Mouse (Mus musculus) heart, postnatal 4 days (tissue): Measurements from ENCODE around the gene Ddn. TPM values are rescaled to one million over a fixed set of nuclear protein-coding genes. Genes with fewer than 3 reads are reported as not detected.

Experiments
- DNase-seq: peaks from one replicate; pipeline ENCODE4 v3.0.0; 2021
- total RNA-seq, 2 experiments: library from RNA; stranded (reverse); gene quantifications; 2 replicates each; pipeline ENCODE4 v1.2.3; 2021

Gene Ddn
- total RNA-seq = 1 to 10 TPM in 1 of 2 experiments, under 1 TPM in 1; 0.93 to 1.2 TPM

DNA sequence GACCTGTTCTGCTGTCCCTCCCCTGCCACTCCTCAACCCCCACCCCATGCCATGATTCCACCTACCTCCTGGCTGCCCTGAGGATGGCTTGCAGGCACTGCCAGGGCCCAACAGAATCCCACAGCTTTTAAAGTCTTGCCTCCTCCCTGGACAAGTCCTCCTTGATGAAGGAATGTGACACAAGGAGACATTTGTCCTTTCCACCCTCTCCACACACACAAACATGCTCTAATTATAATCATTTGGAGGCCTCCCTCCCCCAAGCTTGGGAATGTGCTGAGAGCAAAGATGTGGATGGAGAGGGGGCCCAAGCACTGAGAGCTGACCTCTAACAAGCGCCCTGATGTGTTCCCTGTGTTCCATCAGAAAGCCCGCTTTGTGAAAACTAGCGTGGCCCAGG, at the start of gene Ddn:
Gene Ddn (minus strand): TSS at position 101 of the 400 bp plus-strand sequence.
- DNase-seq = no peak

DNA sequence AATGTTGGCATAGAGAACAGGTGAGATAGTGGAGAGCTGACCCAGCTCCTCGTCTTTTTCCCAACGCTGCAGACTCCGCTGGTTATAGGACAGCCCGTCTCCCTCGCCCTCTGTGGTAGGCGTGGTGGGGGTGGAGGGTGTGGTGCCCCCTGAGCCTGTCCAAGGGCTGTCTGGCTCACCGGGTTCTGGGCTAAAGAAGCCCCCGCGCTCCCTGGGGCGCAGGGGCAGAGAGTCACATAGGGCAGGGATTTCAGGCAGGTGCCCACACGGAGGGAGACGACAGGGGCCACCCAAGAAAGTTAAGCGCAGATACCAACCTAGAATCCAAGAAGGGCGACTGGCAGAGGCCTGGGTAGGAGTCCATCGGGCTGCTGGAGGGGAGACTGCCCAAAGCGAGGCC, 44.9 kb upstream of the Ddn start:
- DNase-seq = no peak

DNA sequence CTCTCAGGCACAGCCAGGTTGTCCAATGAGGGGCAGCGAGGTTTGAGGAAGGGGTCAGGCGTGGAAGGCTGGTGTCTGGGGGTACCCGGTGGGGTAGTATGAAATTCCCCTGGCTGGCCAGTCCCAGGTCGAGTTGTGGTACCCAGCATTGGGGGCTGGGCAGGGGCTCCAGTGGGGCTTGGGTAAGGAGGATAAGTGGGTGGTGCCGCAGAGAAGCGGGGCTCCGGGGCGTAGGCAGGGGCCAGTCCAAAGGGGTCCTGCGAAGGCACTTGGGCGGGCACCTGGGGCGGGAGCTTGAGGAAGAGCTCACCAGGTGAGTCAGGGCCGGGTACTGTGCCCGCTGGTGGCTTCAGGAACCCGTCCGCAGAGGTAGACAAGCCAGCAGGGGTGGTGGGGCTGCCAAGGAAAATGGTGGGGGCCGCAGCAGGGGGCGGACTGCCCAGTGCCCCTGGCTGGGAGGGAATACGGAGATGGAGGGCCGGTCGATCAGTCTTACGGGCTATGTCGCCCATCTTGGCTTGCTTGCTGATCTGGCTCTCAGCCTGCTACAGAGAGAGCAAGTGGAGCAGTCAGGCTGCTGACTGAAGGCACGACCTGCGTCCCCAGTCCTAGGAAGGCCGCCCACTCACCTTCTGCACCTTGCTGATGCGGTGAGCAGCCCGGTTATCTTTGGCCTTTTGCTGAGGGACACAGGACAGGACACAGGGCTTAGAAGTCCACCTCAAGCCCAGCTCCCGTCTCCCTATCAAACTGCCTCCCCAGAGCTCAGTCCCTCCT, 44.1 kb upstream of the Ddn start:
- no peak for DNase-seq

DNA sequence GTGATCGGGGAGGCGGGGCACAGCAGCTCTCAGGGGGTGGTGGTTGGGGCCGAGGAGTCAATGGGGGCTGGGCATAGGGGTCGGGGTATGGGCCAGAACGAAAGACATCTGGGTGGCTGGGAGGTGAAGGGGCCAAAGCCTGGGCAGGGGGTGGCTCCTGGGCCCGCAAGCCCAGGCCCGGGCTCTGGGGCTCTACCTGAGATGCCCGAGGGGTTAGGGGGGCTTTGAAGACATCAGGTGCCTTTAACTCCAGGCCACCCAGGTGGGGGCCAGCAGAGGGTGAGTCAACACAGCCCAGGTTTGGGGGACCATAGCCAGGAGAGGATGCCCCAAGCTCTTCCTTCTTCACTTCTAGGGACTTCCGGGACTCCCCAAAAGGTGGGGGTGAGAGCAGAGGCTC, 43.4 kb upstream of the Ddn start:
- no peak for DNase-seq

DNA sequence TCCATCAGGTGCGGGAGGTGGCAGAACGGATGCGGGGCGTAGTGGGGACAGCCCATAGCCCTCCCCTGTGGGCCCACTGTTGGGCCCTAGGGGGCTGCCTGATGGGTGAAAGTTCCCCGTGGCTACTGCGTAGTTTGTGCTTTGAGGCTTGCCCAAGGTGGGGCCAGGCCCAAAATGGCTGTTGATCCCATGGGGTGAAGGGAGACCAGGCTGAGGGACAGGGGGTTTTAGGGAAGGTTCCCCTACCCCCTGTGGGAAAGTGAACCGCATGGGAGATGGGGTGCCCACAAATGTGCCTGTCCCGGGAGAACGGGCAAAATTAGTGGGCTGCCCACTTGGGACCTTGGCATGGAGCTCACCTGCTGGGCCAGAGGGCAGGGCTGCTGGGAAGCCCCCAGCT, 42.8 kb upstream of the Ddn start:
- DNase-seq = no peak

DNA sequence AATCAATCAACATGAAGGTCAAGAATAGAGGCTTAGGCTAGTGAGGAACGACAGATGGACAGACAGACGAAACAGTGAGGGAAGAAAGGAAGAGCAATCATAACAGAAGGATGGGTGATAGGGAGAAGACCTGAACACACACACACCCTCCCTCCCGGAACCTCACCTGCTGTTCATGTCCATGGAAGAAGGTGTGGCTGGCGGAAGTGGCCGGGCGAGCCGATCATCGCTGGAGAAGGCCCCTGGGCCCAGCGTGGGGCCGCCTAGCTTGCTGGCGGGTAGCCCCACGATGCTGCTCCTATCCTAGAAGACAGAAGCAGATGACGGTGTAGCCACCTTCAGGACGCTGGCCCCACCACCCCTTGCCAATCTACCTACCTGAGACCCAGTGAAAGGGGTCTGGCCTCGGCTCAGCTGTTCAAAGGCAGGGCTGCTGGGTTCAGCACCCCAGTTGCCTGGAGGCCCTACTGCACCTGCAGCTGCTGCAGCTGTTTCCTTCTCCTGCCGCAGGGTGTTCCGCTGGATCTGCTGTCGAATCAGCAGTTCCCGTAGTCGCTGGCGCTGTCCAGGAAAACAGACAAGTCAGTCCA, 42.0 kb upstream of the Ddn start:
- no peak for DNase-seq

DNA sequence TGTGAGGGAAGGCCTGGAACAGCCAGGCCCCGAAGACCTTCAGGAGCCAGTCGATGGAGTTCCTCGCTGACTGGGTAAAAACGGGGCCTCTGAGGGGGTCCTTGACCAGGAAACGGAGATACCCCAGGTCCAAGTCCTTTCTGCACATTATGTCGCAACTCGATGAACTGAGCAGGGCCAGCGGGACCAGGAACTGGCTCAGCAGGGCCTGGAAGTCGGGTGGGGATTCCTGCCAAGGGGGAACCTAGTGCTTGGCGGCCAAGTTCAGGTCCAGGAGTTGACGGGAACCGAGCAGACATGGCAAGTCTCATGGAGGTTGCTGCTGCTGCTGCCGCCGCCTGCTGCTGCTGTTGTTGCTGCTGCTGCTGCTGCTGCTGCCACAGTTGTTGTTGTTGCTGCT, 41.4 kb upstream of the Ddn start:
- no peak for DNase-seq

DNA sequence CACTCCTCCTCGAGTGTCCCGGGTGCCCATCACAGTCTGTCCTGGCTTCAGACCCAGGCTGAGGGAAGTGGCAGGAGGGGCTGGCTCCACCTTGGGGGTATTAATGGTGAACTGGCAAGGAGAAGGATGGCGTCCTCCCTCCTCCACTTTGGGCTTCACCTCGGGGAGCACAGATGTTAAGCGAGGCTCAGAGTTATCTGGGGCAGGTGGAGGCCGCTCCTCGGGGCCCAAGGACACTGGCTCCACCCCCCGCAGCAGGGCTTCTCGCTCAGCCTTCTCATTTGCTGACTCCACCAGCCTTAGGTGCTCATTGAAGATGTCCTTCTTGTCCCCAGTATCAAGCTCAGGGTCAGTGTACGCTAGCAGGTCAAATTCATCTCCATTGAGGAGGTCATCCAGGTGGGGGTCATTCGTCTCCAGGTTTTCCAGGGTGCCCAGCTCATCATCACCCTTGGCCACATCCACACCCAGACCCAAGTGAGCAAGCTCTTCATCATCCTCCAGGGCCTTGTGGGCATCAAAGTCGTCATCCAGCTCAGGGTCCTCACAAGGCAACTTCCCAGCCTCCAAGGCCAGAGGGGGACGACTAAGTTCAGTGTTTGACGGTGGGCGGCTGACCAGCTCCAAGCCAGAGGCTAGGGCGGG, 40.8 kb upstream of the Ddn start:
- DNase-seq = no peak

DNA sequence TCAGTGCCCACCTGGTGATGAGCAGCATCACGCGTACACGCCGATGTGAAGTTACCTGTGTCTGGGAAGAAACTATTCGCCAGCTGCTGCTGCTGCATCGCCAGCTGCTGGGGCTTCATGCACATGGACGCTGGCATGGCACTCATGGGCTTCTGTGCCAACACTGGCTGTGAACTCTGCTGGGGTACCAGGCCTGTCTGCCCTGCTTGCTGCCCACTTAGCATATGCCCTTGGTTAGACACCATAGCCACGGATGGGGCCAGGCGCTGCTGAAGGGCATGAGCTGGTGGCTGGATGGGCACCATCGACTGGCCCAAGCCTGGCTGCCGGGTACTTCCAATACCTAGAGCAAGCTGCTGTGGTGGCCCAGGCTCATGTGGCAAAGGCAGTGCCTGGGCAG, 39.9 kb upstream of the Ddn start:
- no peak for DNase-seq

DNA sequence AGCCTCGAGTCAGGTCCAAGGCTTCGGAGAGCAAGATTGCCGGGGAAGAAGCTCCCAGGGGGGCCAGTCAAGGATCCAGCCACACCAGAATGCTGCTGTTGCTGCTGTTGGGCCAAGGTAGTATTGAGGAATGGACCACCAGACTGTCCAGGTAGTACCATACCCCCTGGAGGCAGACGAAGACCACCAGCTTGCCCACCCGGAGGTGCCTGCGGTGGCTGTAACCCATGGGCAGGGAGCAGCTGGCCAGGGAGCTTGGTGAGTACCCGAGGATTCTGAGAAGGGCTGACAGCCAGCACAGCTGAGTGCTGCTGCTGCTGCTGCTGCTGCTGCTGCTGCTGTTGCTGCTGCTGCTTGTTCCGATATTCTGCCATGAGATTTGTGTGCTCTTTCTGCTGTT, 36.9 kb upstream of the Ddn start:
- DNase-seq = no peak

DNA sequence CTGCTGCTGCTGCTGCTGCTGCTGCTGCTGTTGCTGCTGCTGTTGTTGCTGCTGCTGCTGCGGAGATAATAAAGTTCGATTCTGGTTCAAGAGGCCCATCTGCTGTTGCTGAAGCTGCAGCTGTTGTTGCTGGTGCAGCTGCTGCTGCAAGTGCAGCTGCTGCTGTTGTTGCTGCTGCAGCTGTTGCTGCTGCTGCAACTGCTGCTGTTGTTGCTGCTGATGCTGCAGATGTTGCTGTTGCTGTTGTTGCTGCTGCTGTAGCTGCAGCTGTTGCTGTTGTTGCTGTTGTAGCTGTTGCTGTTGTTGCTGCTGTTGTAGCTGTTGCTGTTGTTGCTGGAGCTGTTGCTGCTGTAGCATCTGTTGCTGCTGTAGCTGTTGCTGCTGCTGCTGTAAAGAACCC, 35.9 kb upstream of the Ddn start:
- no peak for DNase-seq

DNA sequence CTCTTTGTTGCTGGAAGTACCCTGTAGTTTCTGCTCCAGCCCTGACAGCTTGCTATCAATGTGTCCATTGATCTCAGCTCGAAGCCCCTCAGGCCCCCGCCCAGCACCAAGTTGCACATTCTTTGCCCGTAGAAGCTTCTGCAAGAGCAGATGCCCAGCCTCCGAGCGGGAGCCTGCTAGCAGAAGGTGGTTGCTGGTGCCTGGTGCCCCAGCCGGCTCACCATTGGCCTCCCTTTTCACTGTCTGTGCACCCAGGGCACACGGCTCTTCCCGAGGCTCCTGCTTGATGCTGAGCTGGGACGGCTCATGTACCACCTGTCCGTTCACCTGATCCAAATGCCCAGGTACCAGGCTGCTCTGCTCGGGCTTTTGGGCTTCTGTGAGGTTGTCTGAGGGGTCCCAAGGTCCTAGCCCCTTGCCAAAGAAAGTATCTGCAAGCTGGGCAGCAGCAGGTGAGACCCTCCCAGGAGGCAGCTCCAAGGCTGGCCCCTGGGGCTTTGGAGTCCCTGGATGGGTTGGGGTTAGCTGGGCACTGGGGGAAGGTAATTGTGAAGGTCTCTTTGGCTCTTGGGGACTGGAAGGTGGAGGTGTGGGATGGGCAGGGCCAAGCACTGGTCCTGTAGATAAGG, 34.4 kb upstream of the Ddn start:
- no peak for DNase-seq

DNA sequence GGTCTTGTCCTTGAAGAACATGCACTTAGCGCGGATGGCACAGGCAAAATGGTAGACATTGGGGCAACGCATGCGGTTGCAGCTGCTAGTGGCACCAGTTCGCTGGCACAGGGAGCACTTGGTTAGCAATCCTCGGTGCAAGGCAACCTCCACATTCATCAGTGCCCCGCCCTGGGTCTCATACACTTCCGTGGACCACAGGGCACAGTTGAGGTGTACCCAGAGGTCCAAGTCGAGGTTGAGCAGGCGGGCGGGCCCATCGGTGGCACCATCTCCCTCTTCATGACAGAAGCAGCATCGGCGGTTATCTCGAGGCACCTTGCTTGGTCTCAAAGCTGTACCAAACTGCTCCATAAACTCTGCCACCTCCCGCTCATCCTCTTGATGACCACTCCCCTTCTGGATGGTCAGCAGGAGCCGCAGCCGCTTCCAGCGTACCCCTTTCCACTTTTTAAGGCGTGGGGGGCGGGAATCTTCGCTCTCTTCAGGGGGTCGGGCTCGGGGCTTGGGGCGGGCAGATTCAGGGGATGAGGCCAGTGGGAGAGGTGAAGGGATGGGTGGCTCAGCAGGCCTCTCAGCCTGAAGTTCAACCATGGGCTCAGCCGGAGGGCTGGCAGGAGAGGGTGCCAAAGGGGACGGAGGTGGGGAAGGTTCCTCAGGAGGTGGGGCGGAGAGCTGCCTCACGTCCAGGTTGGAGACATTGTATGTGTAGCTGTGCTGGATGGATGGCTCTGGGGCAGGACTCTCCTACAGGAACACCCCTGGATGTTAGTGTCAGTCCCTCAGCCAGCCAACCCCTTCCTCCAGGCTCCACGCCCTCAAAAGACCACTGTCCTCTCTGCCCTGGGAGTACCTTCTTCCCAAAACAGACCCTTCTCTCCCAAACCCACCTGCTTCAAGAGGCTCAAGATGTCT, 30.6 kb upstream of the Ddn start:
- no peak for DNase-seq

DNA sequence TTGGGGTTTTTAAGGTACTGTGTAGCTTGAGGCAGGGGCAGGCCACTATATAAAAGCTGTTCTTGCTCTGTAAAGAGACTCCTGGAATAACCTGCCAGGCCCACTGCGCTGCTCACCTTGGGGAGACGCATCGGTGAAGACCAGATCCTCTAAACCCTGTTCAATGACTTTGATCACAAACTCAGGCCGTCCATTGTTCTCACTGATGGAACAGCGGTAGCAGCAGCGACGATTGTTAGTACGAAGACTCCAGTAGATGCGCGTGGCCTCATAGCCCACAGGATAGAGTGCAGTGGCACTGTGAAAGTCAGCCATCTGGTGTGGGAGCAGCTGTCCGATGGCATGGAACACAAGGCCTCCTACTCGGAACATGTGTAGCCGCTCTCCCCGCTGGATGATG, 29.9 kb upstream of the Ddn start:
- no peak for DNase-seq

DNA sequence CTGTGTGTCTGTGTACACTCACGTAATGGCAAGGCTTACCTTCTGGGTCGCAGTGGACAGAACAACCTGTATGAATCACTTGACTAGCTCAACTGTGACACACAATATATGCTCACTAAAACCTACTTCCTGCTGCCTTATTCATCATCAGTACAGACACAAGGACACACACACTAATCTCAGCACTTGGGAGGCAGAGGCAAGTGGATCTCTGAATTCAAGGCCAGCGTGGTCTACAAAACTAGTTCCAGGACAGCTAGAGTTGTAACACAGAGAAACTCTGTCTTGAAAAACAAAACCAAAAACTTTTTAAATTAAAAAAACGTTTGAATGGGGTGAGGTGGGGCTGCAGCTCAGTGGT, 28.4 kb upstream of the Ddn start:
- DNase-seq = no peak

DNA sequence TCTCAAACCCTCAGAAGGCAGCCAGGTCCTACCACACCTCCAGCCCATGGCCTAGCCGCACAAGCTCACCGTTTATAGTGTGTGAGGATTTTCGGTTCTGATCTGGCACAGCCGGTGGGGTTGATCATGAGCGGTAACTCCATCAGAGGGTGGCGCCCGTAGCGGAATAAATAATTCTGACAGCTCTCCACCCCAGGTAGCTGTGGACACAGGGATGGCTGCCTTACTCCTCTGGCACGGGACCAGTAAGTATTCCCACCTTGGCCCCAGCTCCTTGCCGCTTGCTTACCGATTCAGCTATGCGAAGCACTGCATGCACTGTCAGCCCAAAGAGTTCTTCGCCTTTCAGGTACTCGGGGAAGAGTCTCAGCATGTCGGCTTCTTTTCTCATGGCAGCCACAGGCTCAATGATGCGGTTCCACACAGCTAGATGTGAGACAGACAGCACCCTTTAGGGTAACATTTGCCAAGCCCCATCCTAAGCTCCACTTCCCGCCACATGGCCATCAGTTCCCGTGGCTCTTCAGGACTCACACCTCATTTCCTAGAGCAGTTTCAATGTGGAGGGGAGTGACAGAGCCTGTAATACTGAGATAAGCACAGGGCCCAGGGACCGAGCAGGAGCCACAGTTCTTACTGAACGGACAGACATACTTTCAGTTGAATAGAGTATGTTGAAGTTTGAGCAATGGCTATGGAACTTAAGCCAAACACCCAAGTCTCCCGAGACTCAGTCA, 27.9 kb upstream of the Ddn start:
- no peak for DNase-seq

DNA sequence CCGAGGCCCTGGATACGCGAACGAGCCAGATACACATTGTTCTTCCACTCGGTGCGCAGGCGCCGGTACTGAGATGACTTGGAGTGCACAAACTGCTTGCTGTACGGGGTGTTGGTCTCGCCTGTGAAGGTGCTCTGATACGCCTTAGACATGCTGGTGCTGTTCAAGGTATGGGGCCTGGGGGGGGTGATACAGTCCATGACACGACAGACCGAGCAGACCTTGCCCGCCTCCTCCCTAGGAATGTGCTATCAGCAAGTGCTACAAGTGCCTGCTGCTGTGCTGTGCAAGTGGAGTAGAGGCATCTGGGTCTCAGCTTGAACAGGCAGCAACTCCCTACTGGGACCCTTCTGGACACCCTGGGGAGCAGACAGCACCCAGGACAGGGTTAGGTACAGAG, 26.0 kb upstream of the Ddn start:
- DNase-seq = no peak

DNA sequence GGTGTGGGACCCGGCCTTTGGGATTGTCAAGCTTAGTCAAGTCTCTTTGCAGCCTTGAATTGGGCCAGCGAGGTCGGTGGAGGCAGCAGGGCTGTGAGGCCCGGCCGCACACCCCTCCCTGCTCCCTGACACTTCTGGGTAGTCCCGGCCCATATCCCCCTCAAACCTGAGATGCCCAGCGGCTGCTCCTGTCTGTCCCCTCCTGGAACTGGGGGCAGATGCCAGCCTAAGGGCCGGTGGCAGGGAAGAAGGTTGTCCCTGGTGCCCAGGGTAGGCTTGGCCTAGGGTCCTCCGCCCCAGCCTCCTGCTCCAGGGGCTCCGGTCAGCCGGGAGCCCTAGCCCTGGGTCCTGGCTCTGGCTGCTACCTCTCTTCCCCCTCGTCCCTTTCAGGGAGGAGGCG, 24.8 kb upstream of the Ddn start:
- no peak for DNase-seq

DNA sequence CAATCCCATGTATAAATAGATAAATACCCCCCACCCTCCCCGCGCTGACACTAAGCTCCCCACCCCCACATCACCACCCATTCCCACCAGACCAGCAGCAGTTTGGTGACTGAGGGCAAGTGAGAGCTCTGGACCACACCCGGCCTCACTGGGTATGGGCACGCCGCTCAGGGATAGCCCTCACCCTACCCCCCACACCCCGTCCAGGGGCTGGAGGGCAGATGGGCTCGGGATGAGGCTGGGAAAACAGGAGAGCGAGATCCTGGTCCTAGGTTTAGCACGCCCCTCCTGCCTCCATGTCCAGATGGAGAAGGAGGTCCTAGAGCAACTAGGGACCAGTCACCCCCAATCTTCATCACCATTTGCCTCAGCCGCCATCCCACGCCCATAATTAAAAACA, 24.0 kb upstream of the Ddn start:
- no peak for DNase-seq

DNA sequence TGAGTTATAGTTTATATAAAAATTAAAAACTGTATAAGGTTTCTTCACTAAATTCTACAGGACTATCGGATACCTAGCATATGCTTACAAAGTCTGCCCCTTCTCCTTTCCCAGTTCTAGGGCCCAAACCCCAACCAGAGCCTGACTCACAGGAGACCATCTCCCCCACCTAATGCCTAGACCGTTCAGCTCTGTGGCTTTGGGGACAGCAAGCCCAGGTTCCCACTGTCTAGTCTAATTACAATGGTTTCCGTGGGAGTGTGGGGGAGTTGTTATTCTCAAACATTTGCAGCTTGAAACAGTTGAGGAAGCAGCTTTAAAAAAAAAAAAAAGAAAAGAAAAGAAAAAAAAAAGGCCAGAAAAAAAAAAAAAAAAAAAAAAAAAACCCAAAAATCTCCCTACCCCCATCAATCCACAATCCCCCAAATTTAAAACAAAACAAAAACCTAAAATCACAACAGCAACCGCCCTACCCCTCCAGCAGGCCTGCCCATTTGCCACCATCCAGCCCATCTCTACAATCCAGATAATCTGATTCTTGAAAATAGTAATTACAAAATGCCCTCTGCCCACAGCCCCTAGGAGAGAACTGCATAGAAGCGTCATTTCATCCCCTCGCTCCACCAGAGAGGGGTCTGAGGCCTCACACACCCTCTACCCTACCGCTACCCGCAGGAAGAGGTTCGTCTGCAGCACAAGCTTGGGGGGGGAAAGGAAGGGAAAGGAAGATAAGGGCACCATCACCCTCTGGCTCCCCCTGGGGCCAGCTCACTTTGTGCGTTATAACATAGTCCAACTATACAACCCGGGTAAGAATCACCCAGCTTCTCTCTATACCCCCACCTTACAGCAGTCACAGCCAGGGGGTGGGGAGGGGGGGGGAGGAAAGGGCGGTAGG, 23.1 kb upstream of the Ddn start:
- no peak for DNase-seq

DNA sequence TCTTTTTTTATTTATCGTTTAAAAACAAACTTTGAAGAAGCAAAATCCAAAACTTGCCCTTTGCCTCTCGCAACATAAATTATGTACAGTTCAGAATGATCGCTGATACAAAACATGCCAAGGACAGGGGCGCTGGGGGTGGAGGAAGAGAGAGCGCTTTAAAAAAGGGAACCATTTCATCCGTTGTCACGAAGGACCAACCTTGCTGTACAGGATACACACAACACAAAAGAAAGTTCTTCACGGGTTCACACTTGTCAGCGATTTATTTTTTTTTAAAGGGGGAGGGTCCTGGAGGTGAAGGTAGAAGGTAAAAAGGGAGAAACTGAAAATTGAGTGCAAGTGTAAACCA, 22.4 kb upstream of the Ddn start:
- DNase-seq = no peak
